Comparison of ENCODE assay signal across 8 mouse cellular contexts in the genomic region with DNA sequence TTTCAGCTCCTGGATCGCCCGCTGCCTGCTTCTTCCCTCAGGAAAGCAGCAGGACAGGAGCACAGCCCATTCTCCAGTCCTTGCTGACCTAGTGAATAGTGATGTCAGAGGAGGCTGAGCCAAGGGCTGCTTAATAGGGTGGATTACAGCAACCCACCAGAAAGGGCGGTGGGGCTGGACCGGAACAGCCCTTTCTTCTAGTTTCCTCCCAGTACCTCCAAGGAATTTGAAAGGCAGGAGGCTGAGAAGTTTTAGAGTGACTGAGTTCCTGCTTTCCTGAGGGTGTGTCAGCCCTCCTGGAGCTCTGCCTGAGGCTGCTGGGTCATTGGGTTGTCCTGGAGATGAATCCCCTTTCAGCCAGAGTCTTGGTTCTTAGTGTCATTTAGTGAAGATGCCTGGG. TPM values are rescaled to one million over a fixed set of nuclear protein-coding genes. Genes with fewer than 3 reads are reported as not detected.
DNase-seq lines count a peak whose midpoint lies in the region; ATAC-seq and TF ChIP-seq lines count a peak whose summit lies in the region.

No protein-coding gene starts in this region.

- TF ChIP-seq CTCF in lung, adult 2 months (IDR thresholded peaks at IDR 0.05; ENCODE audit: insufficient read depth, low read length), result no peak

- H3K9ac ChIP-seq in forebrain, embryonic 15.5 days (replicated peaks), result no peak overlapping the region
- H3K9ac ChIP-seq in forebrain, embryonic 16.5 days (replicated peaks; ENCODE audit: low read depth, low read length), result no peak overlapping the region
- H3K9ac ChIP-seq in ES-E14 (ENCODE audit: insufficient read depth, low read depth, low read length, poor library complexity, severe bottlenecking), result peak overlapping the region; percentile 32; the same call in 1 of the 2 replicates
- H3K9ac ChIP-seq in heart, embryonic 15.5 days, result 0 out of 2 replicates have a peak overlapping the region, but pooled peaks have one; percentile 12

- no peak for ATAC-seq in forebrain, embryonic 15.5 days (replicated peaks)
- no peak for ATAC-seq in forebrain, embryonic 16.5 days
- peak; percentile 67 for ATAC-seq in heart, embryonic 15.5 days (replicated peaks; ENCODE audit: insufficient number of reproducible peaks, insufficient read depth, low FRiP score, low read depth)
- ATAC-seq in erythroblast, adult 5-6 weeks (replicated peaks; ENCODE audit: low FRiP score, poor library complexity, severe bottlenecking), result no peak

- 0 out of 2 replicates have a peak, but pooled peaks have one; percentile 10 for TF ChIP-seq POLR2A in lung, adult 2 months (IDR thresholded peaks at IDR 0.05; ENCODE audit: borderline replicate concordance, extremely low read depth, low read depth, low read length)

- 29% methylated on average over 4 of the region's 4 CpGs for WGBS in forebrain, embryonic 15.5 days
- 39% methylated on average over 4 of the region's 4 CpGs for WGBS in forebrain, embryonic 16.5 days
- WGBS in heart, embryonic 15.5 days, result 71% methylated on average over 4 of the region's 4 CpGs
- WGBS in lung, adult 2 months, result 44% methylated on average over 4 of the region's 4 CpGs

- 0 out of 2 replicates have a peak overlapping the region, but pooled peaks have one; percentile 12 for H3K27ac ChIP-seq in forebrain, embryonic 15.5 days (replicated peaks)
- no peak overlapping the region for H3K27ac ChIP-seq in forebrain, embryonic 16.5 days (ENCODE audit: low read length)
- peak overlapping the region; percentile 87 for H3K27ac ChIP-seq in ES-E14 (ENCODE audit: insufficient read depth, low read depth, low read length, poor library complexity, severe bottlenecking)
- peak overlapping the region; percentile 59 for H3K27ac ChIP-seq in heart, embryonic 15.5 days

- H3K36me3 ChIP-seq in forebrain, embryonic 15.5 days, result no peaks in the 10 kb centered on the region
- H3K36me3 ChIP-seq in forebrain, embryonic 16.5 days (ENCODE audit: control insufficient read depth, insufficient read depth), result no peaks in the 10 kb centered on the region
- H3K36me3 ChIP-seq in ES-E14 (ENCODE audit: control insufficient read depth, insufficient read depth, low read length, poor library complexity, severe bottlenecking), result peaks cover 3% of the 10 kb centered on the region
- H3K36me3 ChIP-seq in heart, embryonic 15.5 days, result no peaks in the 10 kb centered on the region

- no peaks in the 10 kb centered on the region for H3K9me3 ChIP-seq in forebrain, embryonic 15.5 days
- H3K9me3 ChIP-seq in forebrain, embryonic 16.5 days (ENCODE audit: control insufficient read depth, low read length), result no peaks in the 10 kb centered on the region
- H3K9me3 ChIP-seq in ES-E14 (ENCODE audit: control insufficient read depth, insufficient read depth, low read depth, low read length), result no peaks in the 10 kb centered on the region
- no peaks in the 10 kb centered on the region for H3K9me3 ChIP-seq in heart, embryonic 15.5 days (replicated peaks)

- H3K4me1 ChIP-seq in forebrain, embryonic 15.5 days, result peaks cover 31% of the 10 kb centered on the region
- H3K4me1 ChIP-seq in forebrain, embryonic 16.5 days (replicated peaks; ENCODE audit: control insufficient read depth, insufficient read depth, low read length), result peaks cover 16% of the 10 kb centered on the region
- H3K4me1 ChIP-seq in ES-E14 (ENCODE audit: control insufficient read depth in 2 of 2, insufficient read depth in 2 of 2, low read length in 2 of 2, poor library complexity in 1 of 2), result peaks cover 13 to 32% of the 10 kb centered on the region in 2 experiments; a peak in 3 of 4 replicates
- peaks cover 45% of the 10 kb centered on the region for H3K4me1 ChIP-seq in heart, embryonic 15.5 days (replicated peaks)
- peaks cover 30% of the 10 kb centered on the region for H3K4me1 ChIP-seq in lung, adult 2 months (ENCODE audit: control insufficient read depth, insufficient read depth, low read length)

- no peak overlapping the region for H3K4me2 ChIP-seq in forebrain, embryonic 15.5 days (replicated peaks)
- no peak overlapping the region for H3K4me2 ChIP-seq in forebrain, embryonic 16.5 days (ENCODE audit: low read length)
- H3K4me2 ChIP-seq in heart, embryonic 15.5 days, result peak overlapping the region; percentile 30

- in situ Hi-C loops in ES-E14 (cut with MboI; ENCODE audit: low sequenced_read_pairs in 2 of 2, unreplicated experiment in 2 of 2), result no loop called here

- H3K4me3 ChIP-seq in forebrain, embryonic 15.5 days, result no peak overlapping the region
- no peak overlapping the region for H3K4me3 ChIP-seq in forebrain, embryonic 16.5 days (replicated peaks; ENCODE audit: low read length)
- H3K4me3 ChIP-seq in ES-E14 (ENCODE audit: insufficient read depth in 1 of 2, low read depth in 1 of 2, low read length in 2 of 2, poor library complexity in 1 of 2, severe bottlenecking in 1 of 2), result peak overlapping the region in 1 of 2 experiments; percentile 21; a peak in 3 of 4 replicates
- peak overlapping the region; percentile 22 for H3K4me3 ChIP-seq in heart, embryonic 15.5 days
- no peak overlapping the region for H3K4me3 ChIP-seq in lung, adult 2 months (replicated peaks; ENCODE audit: extremely low read depth, low read depth, low read length)

- no peaks in the 10 kb centered on the region for H3K27me3 ChIP-seq in forebrain, embryonic 15.5 days
- no peaks in the 10 kb centered on the region for H3K27me3 ChIP-seq in forebrain, embryonic 16.5 days (replicated peaks; ENCODE audit: control insufficient read depth, insufficient read depth, low read length)
- no peaks in the 10 kb centered on the region for H3K27me3 ChIP-seq in heart, embryonic 15.5 days

- DNase-seq in ES-E14 (ENCODE audit: low read depth, low spot score), result no peak
- DNase-seq in lung, adult 2 months, result no peak
- no peak for DNase-seq in urinary bladder, adult 2 months (ENCODE audit: low spot score)
- no peak for DNase-seq in frontal cortex, postnatal 14 days (ENCODE audit: low spot score in 2 of 2)

TF ChIP-seq in ES-E14, 5 proteins besides CTCF, POLR2A, EP300 and RAD21:
- TF ChIP-seq ZC3H11A (IDR thresholded peaks at IDR 0.05; ENCODE audit: borderline replicate concordance, low read depth, low read length) (no peak), HCFC1 (IDR thresholded peaks at IDR 0.05; ENCODE audit: borderline replicate concordance, insufficient read depth, low read length) (0 out of 2 replicates have a peak, but pooled peaks have one; percentile 26)

RNA-seq across cellular contexts. Expression of a gene that starts 23.9 kb away (rescaled TPM):
- 22.3 and 27.0 TPM in 2 replicates for polyA plus RNA-seq in forebrain, embryonic 15.5 days (2015; fragmentation: Nextera tagmentation; extraction: Ambion mirVana)
- 22.0 and 22.5 TPM in 2 replicates for polyA plus RNA-seq in forebrain, embryonic 16.5 days (2015; fragmentation: Nextera tagmentation; extraction: Ambion mirVana)
- total RNA-seq in ES-E14 (2012; rRNA removed), result 48.5 and 54.6 TPM in 2 replicates
- polyA plus RNA-seq in heart, embryonic 15.5 days (2015; fragmentation: Nextera tagmentation; extraction: Ambion mirVana), result 11.6 and 15.5 TPM in 2 replicates
- polyA plus RNA-seq in lung, adult 2 months (2012; rRNA removed), result 52.4 and 65.2 TPM in 2 replicates
- polyA plus RNA-seq in urinary bladder, adult 2 months (2012; rRNA removed), result 29.0 and 34.9 TPM in 2 replicates
- 7.5 and 8.5 TPM in 2 replicates for total RNA-seq in erythroblast, adult 5-6 weeks (2015; ENCODE audit: low replicate concordance)
- total RNA-seq in erythroblast, adult 5-6 weeks (2017; ENCODE audit: low replicate concordance), result 7.3 and 13.0 TPM in 2 replicates

Comparison
In these comparisons a context has a peak if more than half of its experiments do, and no peak if none do; other contexts are left out.
1. H3K9ac ChIP-seq: peak in ES-E14 (single experiment) and heart, embryonic 15.5 days (single experiment); none in forebrain, embryonic 15.5 days (single experiment) and forebrain, embryonic 16.5 days (single experiment).